Mouse (Mus musculus) heart, postnatal 0 days (tissue): ENCODE results near the gene Zfp704. TPM values are rescaled to one million over a fixed set of nuclear protein-coding genes. Genes with fewer than 3 reads are reported as not detected.

Experiments used
- ATAC-seq: fragments of 200-750 bp; cut with Nextera tagmentation; 2 replicates; pipeline ENCODE4 v1.8.0; 2017; ENCODE audit warnings: low read depth, moderate number of reproducible peaks, moderate library complexity; ENCODE audit not compliant: insufficient read depth
- DNase-seq: peaks from one replicate; pipeline ENCODE4 v3.0.0-alpha.2; 2016; ENCODE audit warnings: low spot score
- H3K27ac ChIP-seq: fragments of 300-500 bp; sonication (generic); 2 replicates; pipeline ENCODE4 v1.5.1; 2014; ENCODE audit warnings: low read depth, mild to moderate bottlenecking
- H3K27me3 ChIP-seq: fragments of 300-500 bp; sonication (generic); 2 replicates; pipeline ENCODE4 v1.6.1; 2014; ENCODE audit warnings: low read length, mixed read lengths; ENCODE audit not compliant: control insufficient read depth, insufficient read depth
- H3K36me3 ChIP-seq: fragments of 300-500 bp; sonication (generic); replicated peaks from 2 replicates; pipeline ENCODE4 v1.6.1; 2014; ENCODE audit warnings: low read length, mixed read lengths; ENCODE audit not compliant: control insufficient read depth, insufficient read depth
- H3K4me1 ChIP-seq: fragments of 300-500 bp; sonication (generic); 2 replicates; pipeline ENCODE4 v1.6.1; 2014; ENCODE audit warnings: antibody characterized with exemption; ENCODE audit not compliant: control insufficient read depth, insufficient read depth
- H3K4me2 ChIP-seq: fragments of 300-500 bp; sonication (generic); 2 replicates; pipeline ENCODE4 v1.6.1; 2014; ENCODE audit warnings: low read depth, mild to moderate bottlenecking, low read length, moderate library complexity
- H3K4me3 ChIP-seq: fragments of 300-500 bp; sonication (generic); 2 replicates; pipeline ENCODE4 v1.5.1; 2014; ENCODE audit warnings: low read depth, low read length
- H3K9ac ChIP-seq: fragments of 300-500 bp; sonication (generic); replicated peaks from 2 replicates; pipeline ENCODE4 v1.6.1; 2014; ENCODE audit warnings: low read depth, low read length, mixed read lengths
- H3K9me3 ChIP-seq: fragments of 300-500 bp; sonication (generic); replicated peaks from 2 replicates; pipeline ENCODE4 v1.6.1; 2016; ENCODE audit warnings: low read length; ENCODE audit not compliant: control insufficient read depth
- CTCF ChIP-seq: IDR thresholded peaks from 2 replicates; pipeline ENCODE4 v1.5.1; 2016; ENCODE audit warnings: antibody characterized with exemption, control low read depth, low read depth
- EP300 ChIP-seq: IDR thresholded peaks from 2 replicates; pipeline ENCODE4 v1.6.1; 2016; ENCODE audit warnings: antibody characterized with exemption, low read depth
- WGBS: fragments of 180-500 bp; shearing (Covaris S2); extraction: QIAGEN DNeasy Blood & Tissue Kit; methylation state at CpG from one replicate; pipeline ENCODE4 v1.1.7; 2014; 5-methylcytosine and 5-hydroxymethylcytosine counted together
- polyA plus RNA-seq: library from polyadenylated mRNA; unstranded; fragments of >200 nt; fragmentation: Nextera tagmentation; extraction: Ambion mirVana; gene quantifications from 2 replicates; pipeline ENCODE4 v1.2.1, GENCODE M21; 2015
- total RNA-seq: library from RNA; depleted of rRNA; stranded (reverse); fragments of >200 nt; gene quantifications from 2 replicates; pipeline ENCODE4 v1.2.3, GENCODE M21; 2014; ENCODE audit warnings: low replicate concordance

The Zfp704 gene
- total and polyA plus RNA-seq, 2 experiments from 2014 or later = 3.5 to 15.8 TPM

DNA sequence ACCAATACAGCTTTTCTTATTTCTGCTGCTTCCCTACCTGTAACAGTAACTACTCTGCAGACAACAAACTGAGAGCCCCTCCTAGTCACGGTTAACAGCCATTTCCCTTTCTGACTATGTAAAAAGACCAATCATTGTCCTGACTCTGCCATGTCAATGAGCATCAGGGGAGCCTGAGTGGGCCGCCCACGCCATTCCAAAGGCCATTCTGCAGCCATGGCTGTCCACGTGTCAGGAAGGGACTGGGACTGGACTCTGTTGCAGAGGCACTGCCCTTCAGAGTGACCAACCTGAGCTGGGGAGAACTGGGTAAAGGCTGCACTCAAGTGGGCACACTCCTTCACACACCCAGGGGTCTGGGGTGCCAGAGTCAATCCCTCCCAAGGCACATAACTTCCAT, 127.9 kb downstream of the Zfp704 start:
- H3K36me3 ChIP-seq = no peaks in the 10 kb centered on the region
- no peaks in the 10 kb centered on the region for H3K9me3 ChIP-seq
- H3K9ac ChIP-seq = no peak overlapping the region
- WGBS = 84% methylated on average over 4 of the region's 4 CpGs
- H3K4me1 ChIP-seq = peaks cover 13% of the 10 kb centered on the region
- no peak for ATAC-seq
- DNase-seq = no peak
- no peak for TF ChIP-seq CTCF
- TF ChIP-seq EP300 = no peak
- H3K4me3 ChIP-seq = no peak overlapping the region
- no peak overlapping the region for H3K27ac ChIP-seq
- no peak overlapping the region for H3K4me2 ChIP-seq
- no peaks in the 10 kb centered on the region for H3K27me3 ChIP-seq

DNA sequence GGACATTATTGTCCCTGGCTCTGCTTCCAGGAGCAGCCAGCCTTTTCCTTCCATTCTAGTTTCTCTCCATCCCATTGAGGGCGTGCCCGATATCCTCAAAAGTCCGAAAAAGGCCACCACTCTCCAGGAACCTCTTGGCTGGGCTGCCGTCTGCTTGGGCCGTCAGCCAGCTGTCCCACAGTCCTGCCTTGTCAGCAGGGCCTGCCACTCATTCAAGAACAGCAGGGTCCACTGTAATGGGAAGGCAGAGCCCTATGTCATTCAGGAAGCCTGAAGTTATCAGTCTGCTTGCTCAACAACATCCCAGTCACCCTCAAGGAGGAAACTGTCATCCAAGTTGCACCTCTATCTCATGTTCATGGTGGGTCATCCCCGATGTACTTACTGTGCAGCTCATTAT, 128.5 kb downstream of the Zfp704 start:
- Histone ChIP-seq H3K4me2 (no peak overlapping the region), H3K9me3 (no peaks in the 10 kb centered on the region; the same call in 1 of the 2 replicates), H3K27me3 (no peaks in the 10 kb centered on the region), H3K4me3 (no peak overlapping the region), H3K27ac (peak overlapping the region; percentile 48), H3K4me1 (peaks cover 13% of the 10 kb centered on the region), H3K36me3 (no peaks in the 10 kb centered on the region), H3K9ac (no peak overlapping the region)
- no peak for TF ChIP-seq CTCF
- TF ChIP-seq EP300 = no peak
- 8% methylated on average over 6 of the region's 6 CpGs for WGBS
- peak; percentile 61 for DNase-seq
- ATAC-seq = peak; percentile 83

DNA sequence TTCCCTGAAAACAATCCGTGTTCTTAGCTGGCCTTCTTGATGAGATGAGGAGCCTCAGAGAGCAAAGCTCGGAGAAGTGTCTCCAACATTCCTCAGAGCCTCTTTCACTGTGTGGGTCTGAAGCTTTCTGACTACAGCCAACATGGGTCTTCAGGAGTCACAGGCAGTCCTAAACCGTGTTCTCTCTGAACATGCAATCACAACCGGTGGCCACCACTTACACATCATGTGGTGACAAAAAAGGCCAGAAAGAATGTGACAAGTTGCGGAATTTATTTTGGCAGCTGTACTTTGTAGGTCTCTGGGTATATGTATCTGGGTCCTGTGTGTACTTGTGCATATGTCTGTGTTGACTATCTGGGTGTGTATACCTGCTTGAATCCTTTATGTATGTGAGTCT, 128.9 kb downstream of the Zfp704 start:
- WGBS = 65% methylated on average over 5 of the region's 5 CpGs
- no peak for DNase-seq
- Histone ChIP-seq H3K27me3 (no peaks in the 10 kb centered on the region), H3K36me3 (no peaks in the 10 kb centered on the region), H3K4me1 (peaks cover 13% of the 10 kb centered on the region), H3K9ac (no peak overlapping the region), H3K9me3 (no peaks in the 10 kb centered on the region; the same call in 1 of the 2 replicates), H3K4me2 (no peak overlapping the region), H3K4me3 (no peak overlapping the region), H3K27ac (peak overlapping the region; percentile 48)
- no peak for TF ChIP-seq CTCF
- no peak for TF ChIP-seq EP300
- peak; percentile 36; the same call in 1 of the 2 replicates for ATAC-seq

DNA sequence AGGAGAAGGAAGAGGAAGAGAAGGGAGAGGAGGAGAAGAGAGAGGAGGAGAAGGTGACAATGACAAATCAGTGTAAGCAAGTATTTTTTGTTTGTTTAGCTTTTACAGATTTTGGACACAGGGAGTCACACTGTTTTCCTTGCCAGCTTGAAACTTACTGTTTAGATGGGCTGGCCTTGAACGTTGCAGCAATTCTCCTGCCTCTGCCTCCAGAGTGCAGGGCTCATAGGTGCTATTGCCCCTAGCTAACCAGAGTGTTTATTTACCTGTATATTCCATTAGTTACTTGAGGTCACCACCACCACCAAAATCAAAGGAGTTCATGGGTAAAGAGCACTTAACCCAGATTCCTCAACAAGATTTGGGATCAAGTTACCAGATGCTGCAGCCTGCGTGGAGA, 132.5 kb downstream of the Zfp704 start:
- ATAC-seq (no peak), DNase-seq (no peak)
- WGBS = 86% methylated on average over 2 of the region's 2 CpGs
- H3K4me2 ChIP-seq = no peak overlapping the region
- no peak overlapping the region for H3K4me3 ChIP-seq
- H3K27me3 ChIP-seq = no peaks in the 10 kb centered on the region
- H3K9ac ChIP-seq = no peak overlapping the region
- no peak for TF ChIP-seq EP300
- H3K4me1 ChIP-seq = peaks cover 13% of the 10 kb centered on the region
- H3K9me3 ChIP-seq = no peaks in the 10 kb centered on the region; the same call in 1 of the 2 replicates
- H3K27ac ChIP-seq = no peak overlapping the region
- H3K36me3 ChIP-seq = peaks cover 6% of the 10 kb centered on the region; the same call in 1 of the 2 replicates

DNA sequence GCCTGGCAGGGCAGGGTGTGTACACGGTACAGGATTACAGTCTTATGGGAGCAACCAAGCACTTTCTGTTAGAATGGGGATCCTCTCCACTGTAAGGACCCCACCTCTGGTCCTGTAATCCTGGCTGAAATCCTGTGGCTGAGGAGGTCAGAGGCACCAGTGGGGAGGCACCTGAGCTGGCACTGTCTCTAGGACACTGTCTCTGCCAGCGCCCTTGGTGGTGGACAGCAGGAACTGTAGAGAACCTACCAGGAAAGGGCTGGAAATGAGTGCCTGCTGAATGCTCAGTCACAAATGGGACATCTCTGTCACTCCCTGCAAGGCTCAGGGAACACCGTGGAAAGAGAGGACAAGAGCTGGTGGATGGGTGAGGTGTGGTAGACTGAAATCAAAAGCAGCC, 133.5 kb downstream of the Zfp704 start:
- H3K4me1 ChIP-seq = peaks cover 6% of the 10 kb centered on the region
- TF ChIP-seq CTCF (no peak), EP300 (no peak)
- no peaks in the 10 kb centered on the region; the same call in 1 of the 2 replicates for H3K9me3 ChIP-seq
- 92% methylated on average over 3 of the region's 3 CpGs for WGBS
- ATAC-seq (no peak), DNase-seq (no peak)
- H3K4me2 ChIP-seq = no peak overlapping the region
- no peak overlapping the region for H3K27ac ChIP-seq
- no peaks in the 10 kb centered on the region for H3K27me3 ChIP-seq
- peaks cover 6% of the 10 kb centered on the region; the same call in 1 of the 2 replicates for H3K36me3 ChIP-seq
- H3K9ac ChIP-seq = no peak overlapping the region
- H3K4me3 ChIP-seq = no peak overlapping the region

DNA sequence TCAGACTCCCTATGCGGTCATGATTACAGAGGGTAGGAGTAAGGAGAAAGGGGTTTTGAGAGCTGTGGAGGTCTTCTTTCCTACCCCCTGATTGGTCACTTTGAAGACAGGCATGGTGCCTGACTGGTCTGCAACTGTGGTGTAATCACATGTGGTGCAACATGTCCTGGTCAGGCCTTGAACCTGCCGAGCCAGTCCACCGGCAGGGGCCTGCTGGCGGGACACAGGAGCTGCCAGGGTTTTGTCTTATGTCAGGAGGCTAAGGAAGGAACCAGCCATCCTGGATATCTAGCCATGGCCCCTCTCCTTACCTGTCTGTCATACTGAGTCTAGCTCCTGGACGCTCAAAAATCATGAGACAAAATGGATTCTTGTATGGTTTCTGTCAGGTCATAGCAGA, 134.4 kb downstream of the Zfp704 start:
- Histone ChIP-seq H3K9me3 (no peaks in the 10 kb centered on the region; the same call in 1 of the 2 replicates), H3K9ac (no peak overlapping the region), H3K27me3 (no peaks in the 10 kb centered on the region), H3K4me3 (no peak overlapping the region), H3K27ac (no peak overlapping the region), H3K36me3 (peaks cover 6% of the 10 kb centered on the region), H3K4me1 (no peaks in the 10 kb centered on the region), H3K4me2 (no peak overlapping the region)
- TF ChIP-seq CTCF (no peak), EP300 (no peak)
- ATAC-seq (no peak), DNase-seq (no peak)
- whole genome bisulfite sequencing = 85% methylated on average over 5 of the region's 5 CpGs
